Mouse (Mus musculus) testis, postnatal 10 days (tissue): ENCODE data around the gene Mtnr1a.
"Not testable (repeated sequence)": the region's sequence is repeated elsewhere in the genome, so short reads cannot be mapped to it uniquely, and the experiment has no call there.

ENCODE experiments used
- DNase-seq: peaks from one replicate; pipeline ENCODE4 v3.0.0; 2021; ENCODE audit warnings: low spot score

The Mtnr1a gene

DNA sequence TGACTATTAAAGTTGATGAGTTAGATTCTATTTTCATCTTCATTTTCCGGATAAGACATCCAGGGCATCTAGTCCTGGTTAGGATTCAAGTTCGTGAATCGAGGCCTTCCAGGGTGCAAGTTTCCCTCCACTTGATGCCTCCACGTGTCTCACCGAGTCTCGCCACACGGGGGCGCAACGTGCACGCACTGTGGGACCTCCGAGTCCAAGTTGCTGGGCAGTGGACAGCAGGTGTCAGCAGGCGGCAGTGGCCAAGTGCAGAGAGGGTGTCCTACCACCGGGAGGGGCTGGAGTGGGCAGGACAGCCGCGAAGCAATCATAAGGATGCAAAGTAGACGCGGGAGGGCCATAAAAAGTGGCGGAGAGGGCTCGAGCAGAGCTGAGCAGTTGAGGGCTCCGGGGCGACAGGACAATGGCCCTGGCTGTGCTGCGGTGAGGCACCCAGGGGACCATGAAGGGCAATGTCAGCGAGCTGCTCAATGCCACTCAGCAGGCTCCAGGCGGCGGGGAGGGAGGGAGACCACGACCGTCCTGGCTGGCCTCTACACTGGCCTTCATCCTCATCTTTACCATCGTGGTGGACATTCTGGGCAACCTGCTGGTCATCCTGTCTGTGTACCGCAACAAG is at the start of gene Mtnr1a:
Gene Mtnr1a, plus strand, starts transcription at position 379 of the 628 bp plus-strand sequence.
- peak; percentile 97 for DNase-seq

DNA sequence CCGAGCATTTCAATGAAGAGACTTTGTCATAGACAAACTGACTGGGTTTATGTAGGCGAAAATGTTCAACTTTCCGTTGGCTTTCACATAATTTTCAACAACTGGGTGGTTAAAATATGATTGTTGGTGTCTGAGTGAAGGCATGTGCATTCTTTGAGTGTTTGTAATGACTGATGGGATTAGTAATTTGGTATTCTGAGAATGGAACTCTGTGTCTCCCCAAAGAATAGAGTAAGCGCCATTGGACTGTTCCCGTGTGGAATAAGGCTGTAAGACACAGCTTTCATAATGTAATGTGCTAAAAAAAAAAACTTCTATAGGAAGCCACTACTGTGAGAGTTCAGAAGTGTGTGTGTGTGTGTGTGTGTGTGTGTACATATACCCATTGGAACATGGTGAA is 49.7 kb upstream of the Mtnr1a start:
- no peak for DNase-seq

DNA sequence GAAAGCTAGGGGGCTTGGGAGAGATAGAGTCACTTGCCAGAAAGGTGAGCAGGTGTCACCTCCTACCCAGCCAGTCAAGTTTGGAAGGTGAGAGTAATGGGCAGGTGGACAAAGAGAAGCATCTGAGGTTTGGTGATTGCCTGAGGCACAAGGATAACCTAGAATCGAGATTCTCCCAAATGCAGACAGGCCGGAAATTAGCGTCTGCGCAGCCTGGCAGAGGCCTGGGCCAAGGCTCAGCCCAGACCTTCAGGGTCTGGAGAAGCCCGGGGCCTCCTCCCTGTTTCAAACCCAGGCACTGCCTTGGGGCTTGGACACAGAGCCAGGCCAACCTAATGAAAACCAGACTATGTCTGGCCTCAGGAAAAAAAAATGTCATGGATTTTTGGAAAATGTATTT is 47.8 kb upstream of the Mtnr1a start:
- no peak for DNase-seq

DNA sequence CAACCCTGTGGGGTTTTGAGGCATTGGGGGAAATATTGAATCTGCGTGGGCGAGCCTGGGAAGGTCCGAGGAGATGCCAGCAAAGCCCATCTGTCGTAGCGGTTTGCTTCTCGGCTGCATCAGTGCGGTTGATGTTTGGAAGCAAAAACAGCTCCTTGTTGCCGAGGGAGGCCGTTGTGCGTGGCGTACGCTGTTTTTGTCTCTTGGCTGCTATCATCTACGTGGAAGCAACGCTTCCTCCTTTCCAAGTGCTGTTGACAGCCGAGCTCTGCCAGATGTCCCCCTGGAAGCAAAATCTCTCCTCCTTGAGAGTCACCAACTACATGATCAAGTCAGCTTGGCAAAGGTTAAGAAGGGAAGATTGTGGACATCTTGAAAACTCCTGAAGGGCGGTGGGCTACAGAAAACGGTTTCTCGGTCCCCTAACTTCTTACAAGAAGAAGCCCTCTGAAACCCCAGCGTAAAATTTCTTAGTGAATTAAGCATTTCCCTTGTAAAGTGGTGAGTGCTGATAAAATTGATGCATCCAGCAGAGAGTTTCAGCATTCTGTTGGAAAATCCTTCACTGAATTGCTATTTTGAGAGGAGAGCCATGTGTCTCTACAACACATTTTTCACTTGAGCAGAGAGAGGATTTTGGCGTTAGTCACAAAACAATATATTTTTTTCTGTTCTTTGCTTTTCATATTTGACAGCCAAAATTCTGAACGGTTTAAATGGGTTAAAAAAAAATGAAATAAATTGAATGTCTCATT is 46.8 kb upstream of the Mtnr1a start:
- DNase-seq, result no peak

DNA sequence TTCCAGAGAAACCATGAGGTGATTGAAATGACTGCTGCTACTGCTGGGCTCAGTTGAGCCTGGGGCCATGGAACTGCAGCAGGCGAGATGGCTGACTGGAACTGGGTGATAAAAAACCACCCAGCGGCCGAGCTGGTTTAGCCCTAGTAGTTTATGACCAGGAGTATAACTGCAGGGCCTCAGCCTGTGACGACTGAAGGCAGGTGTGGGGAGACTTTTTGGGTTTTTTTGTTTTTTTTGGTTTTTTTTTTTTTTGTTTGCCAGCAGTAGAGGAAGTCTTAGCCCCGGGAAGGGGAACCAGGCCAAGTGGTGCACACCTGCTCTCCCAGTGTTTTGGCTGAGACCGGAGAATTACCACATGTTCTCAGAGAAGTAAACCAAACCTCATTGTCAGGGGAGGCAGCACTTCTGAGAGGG is 40.8 kb upstream of the Mtnr1a start:
- no peak for DNase-seq

DNA sequence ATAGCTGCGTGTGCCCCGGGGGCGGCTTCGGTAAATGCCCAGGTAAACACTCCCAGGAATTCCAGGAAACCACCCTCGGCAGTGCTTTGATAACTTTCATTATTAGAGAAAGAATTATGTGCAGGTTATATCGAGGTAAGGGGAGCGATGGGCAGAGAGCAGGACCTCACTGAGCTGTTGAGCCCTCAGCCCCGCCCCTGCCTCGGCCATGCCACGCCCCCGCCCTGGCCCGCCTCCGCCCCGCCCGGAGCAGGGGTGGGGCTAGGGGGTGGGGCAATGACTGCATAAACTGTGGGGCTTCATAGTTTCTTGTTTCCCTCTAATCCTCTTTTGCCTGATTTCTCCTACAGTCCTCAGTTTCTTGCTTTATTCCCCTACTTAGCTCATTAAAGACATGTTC is 30.6 kb upstream of the Mtnr1a start:
- DNase-seq, result peak; percentile 66

DNA sequence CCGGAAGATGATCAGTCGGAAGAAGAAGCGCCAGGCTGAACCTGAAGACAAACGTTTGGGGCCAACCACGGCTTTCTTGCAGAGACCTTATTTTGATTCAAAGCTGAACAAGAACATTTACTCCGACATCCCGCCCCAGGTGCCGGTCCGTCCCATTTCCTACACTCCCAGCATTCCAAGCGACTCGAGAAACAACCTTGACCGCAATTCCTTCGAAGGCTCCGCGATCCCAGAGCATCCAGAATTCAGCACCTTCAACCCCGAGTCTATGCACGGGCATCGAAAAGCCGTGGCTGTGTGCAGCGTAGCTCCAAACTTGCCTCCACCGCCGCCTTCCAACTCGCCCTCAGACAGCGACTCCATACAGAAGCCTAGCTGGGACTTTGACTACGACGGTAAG is 24.8 kb upstream of the Mtnr1a start:
- no peak for DNase-seq

DNA sequence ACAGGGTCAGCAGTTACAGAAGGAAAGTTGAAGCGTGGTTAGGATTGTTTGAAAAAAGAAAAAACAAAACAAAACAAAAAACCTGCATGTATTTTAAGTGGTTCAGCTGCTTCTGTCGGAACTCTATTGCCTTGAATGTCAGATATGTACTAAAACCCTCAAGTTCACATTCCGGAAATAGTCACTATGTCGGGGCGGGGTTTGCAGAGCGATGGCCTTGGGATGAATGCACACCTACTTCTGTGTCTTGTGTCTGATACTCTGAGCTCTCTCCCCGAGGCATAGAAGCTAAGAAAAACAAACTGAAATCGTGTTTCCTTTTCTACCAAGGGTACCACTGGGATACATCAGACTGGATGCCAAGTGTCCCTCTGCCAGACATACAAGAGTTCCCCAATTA is 18.5 kb upstream of the Mtnr1a start:
- no peak for DNase-seq

- no peak for DNase-seq
Measured at GRCm38 (mm10) chr8:45051236-45051635, 17.7 kb upstream of the Mtnr1a start.

- no peak for DNase-seq
Measured at GRCm38 (mm10) chr8:45052205-45052604, 16.7 kb upstream of the Mtnr1a start.

DNA sequence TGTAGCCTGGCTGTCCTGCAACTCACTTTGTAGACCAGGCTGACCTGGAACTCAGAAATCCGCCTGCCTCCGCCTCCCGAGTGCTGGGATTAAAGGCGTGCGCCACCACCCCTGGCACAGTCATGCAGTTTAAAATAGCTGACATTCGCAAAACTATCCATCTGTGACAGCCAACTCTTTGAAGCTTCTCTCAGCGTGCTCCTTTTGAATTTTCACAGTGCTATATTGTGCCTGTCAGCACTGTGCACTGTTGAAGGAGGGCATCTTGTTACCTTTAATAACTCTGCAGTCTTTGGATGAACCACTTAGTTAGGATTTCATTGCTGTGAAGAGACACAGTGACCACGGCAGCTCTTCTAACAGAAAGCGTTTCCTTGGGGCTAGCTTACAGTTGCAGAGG is 16.3 kb upstream of the Mtnr1a start:
- DNase-seq, result no peak

GRCm38 (mm10) chr8:45055500-45055899 is 13.4 kb upstream of the Mtnr1a start:
- no peak for DNase-seq

DNA sequence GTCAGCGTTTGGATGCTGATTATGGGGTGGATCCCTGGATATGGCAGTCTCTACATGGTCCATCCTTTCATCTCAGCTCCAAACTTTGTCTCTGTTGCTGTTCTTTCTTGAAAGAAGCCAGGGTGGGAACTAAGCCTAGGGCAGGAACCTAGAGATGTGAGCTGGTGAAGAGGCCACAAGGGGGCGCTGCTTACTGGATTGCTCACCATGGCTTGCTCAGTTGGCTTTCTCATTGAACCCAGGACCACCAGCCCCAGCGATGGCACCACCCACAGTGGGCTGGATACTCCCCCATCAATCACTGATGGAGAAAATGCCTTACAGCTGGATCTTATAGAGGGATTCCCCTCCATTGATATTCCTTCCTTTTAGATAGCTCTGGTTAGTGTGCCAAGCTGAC is 12.1 kb upstream of the Mtnr1a start:
- peak; percentile 50 for DNase-seq

GRCm38 (mm10) chr8:45060083-45060482 is 8.9 kb upstream of the Mtnr1a start:
- DNase-seq, result no peak

DNA sequence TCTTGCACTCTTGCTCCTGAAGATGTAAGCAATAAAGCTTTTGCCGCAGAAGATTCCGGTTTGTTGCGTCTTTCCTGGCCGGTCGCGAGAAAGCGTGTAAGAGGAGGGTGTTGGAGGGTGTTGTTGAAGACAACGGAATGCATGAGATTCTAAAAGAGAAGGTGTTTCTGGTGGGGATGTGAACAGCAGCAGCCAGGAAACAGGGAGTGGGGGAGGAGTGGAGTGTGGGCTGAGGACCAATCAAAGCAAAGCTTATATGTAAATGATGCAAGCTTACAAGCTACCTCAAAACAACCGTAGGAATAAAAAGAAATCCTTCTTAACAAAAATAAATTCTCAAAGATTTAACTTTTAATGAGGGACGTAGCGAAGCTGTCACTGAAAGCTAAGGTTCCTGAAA is 6.6 kb upstream of the Mtnr1a start:
- DNase-seq, result no peak

GRCm38 (mm10) chr8:45062982-45063924 is 5.7 kb upstream of the Mtnr1a start:
- no peak for DNase-seq

DNA sequence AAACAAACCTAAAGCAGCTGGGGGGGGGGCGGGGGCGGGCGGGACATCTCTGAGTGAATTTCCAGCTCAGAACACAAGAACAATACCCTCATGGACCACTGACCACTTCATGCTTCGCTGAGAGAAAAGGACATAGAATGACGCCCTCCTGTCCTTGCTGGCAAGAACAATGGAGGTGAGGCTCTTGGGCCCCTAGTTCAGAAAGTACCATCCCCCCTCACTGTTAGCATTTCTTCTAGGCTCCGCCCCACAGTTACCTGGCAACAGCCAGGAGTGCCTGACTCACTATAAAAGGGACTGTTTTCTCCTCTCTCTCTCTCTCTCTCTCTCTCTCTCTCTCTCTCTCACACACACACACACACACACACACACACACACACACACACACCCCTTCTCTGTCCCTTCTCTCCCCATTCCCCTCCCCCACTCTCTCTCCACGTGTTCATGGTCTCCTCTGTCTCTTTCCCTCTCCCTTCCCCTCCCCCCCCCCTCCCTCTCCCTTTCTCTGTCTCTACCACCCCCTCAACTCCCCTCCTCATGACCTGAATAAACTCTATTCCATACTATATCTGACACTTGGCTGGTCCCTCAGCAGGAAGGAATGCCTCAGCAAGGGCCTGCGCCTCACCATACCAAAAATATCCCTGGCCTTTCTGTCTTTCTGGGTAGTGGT is 4.6 kb upstream of the Mtnr1a start:
- no peak for DNase-seq

DNA sequence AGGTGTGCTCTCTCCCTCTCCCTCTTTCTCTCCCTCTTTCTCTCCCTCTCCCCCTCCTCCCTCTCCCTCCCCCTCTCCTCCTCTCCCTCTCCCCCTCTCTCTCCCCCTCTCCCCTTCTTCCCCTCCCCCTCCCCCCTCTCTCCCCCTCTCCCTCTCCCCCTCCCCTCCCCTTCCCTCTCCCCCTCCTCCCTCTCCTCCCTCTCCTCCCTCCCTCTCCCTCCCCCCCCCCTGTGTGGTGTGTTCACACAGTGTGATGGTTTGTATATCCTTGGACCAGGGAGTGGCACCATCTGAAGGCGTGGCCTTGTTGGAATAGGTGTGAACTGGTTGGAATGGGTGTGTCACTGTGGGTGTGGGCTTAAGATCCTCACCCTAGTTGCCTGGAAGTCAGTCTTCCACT is 3.5 kb upstream of the Mtnr1a start:
- DNase-seq, result not testable (repeated sequence)

DNA sequence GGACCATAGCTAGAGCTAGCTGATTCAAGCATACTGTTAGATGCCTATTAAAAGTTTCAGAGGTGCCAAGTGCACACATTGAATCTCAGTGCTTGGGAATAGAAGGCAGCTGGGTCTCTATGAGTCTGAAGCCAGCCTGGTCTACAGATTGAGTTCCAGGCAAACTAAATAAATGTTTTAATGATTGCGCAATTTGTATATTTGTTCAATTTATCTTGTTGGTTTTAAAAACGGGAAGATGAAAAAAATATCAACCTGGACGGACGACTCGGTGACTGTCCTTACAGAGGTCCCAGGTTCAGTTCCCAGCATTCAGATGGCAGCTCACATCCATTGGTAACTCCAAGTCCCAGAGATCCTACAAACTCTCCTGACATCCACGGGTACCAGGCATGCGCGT is 2.0 kb downstream of the Mtnr1a start:
- DNase-seq, result no peak

DNA sequence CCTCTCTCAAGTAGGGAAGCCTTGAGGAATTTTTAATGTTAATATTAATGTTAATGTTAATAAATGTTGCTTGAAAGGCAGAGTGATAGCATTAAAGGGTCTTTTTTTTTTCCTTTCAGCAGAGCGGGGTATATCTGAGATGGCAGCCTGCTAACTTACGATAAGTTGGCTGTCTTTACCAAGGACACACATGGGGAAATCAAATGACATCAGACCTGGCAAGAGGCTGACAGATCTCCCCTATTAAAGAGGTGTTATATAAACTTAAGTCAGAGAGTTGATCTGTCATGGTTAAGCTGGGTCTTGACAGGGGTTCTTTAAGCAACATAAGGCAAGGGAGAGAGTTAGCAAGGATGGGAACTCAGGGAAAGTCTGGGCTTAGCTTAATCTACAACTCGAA is 11.9 kb downstream of the Mtnr1a start:
- no peak for DNase-seq

DNA sequence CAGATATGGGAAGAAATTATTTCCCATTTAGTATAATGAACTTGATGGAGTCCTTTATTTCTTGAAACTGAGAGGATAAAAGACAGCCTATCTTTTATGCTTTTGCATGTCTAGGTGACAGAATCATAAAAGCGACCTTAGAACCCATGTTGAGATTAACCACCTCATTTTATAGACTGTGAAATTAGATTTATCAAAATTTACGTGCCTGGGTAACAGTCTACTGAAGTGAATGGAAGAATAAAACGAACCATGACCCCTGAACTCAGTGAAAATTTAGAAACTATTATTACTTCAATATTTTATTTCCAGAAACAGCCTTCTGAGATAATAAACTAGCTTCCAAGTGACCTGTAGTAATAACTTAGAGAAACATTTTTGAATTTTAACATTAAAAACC is 24.7 kb downstream of the Mtnr1a start:
- DNase-seq, result no peak

- no peak for DNase-seq
Measured at GRCm38 (mm10) chr8:45109371-45110063, 40.6 kb downstream of the Mtnr1a start.
